Mouse (Mus musculus) bone marrow macrophage, adult 2 months (primary cell): ENCODE data around the gene Xpnpep2.

Source experiments
- CTCF ChIP-seq: IDR thresholded peaks from 2 replicates; pipeline ENCODE4 v1.5.1; 2012; ENCODE audit warnings: low read depth, mild to moderate bottlenecking, low read length, moderate library complexity
- POLR2A ChIP-seq: IDR thresholded peaks from 2 replicates; pipeline ENCODE4 v1.6.1; 2012; ENCODE audit warnings: mild to moderate bottlenecking, low read depth, low read length, borderline replicate concordance

- TF ChIP-seq CTCF (no peak), POLR2A (no peak)
These were observed 36.6 kb upstream of the Xpnpep2 start for GRCm38 (mm10) chrX:48071961-48072360.
